Mouse (Mus musculus): ENCODE data around the gene Tdrd1. TPM values are rescaled to one million over a fixed set of nuclear protein-coding genes. Genes with fewer than 3 reads are reported as not detected.

The Tdrd1 gene
- polyA plus RNA-seq, 1 experiment from 2014 or later, result 1.6 TPM

DNA sequence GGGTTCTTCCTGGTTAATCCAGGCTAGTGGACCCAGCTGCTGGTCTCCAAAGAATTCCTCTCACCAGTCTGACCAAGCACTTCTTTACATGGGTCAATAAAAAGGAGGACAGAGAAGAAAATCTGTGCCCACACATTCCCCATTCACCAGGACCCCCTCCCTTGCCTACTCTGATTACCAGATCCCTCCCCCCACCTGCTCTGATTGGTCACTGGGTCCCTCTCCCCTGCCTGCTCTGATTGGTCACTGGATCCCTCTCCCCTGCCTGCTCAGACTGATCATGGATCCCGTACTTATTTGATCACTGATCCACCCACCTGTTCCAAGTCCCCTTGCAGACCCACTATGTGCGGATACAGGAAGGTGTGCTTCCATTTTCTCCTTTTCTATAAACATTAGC, 65.4 kb downstream of the Tdrd1 start:
- Histone ChIP-seq H3K4me3 (replicated peaks) (no peak overlapping the region), H3K4me1 (peaks cover 9% of the 10 kb centered on the region), H3K27me3 (replicated peaks) (no peaks in the 10 kb centered on the region), H3K9me3 (no peaks in the 10 kb centered on the region), H3K9ac (no peak overlapping the region), H3K36me3 (no peaks in the 10 kb centered on the region), H3K27ac (peak overlapping the region; percentile 4; the same call in 1 of the 2 replicates), H3K4me2 (no peak overlapping the region)
- ATAC-seq (ENCODE audit: insufficient read depth, low FRiP score, low read depth), result no peak
- WGBS, result 54% methylated on average over 2 of the region's 2 CpGs

DNA sequence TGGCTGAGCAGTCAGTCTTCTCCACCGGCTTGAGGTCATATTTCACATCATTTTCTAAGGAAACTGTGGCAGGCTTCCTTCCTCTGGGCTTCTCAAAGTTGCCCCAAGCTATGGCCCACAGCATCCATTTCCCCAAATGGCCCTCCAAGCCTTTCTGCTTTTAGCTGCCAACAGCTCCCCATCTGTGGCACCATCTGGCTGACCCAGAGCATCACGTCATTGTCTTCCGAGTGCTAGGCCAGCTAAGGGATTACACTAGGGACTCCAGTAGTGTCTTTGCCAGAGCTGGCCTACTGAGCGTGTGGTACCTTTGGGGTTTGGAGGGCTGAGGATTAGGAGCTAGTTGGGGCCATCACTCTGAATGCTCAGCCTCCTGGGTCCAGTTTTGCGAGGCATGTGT, 66.6 kb downstream of the Tdrd1 start:
- Histone ChIP-seq H3K9me3 (no peaks in the 10 kb centered on the region), H3K36me3 (no peaks in the 10 kb centered on the region), H3K4me1 (peaks cover 9% of the 10 kb centered on the region), H3K27me3 (replicated peaks) (no peaks in the 10 kb centered on the region), H3K4me2 (no peak overlapping the region), H3K9ac (no peak overlapping the region), H3K4me3 (replicated peaks) (no peak overlapping the region), H3K27ac (no peak overlapping the region)
- WGBS, result 84% methylated on average over 5 of the region's 5 CpGs
- ATAC-seq (ENCODE audit: insufficient read depth, low FRiP score, low read depth), result no peak

DNA sequence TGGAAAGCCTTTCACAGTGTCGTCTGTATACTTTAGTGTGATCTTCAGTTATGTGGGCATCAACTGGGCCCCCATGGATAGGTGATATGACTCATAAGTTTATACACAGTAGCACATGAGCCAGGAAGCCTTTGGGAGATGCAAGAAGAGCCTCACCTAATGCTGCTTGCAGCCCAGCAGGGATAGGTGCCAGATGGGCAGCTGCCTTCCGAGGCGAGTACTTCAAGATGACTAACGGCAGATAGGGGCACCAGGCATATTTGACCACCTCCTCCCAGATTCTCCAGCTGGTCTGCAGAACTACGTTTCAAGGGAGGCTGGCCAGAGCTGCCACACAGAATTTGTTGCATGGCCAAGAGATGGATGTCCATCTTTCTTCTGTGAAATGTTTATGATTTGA, 67.3 kb downstream of the Tdrd1 start:
- ATAC-seq (ENCODE audit: insufficient read depth, low FRiP score, low read depth), result no peak
- H3K9me3 ChIP-seq, result no peaks in the 10 kb centered on the region
- H3K4me1 ChIP-seq, result peaks cover 9% of the 10 kb centered on the region
- H3K27me3 ChIP-seq (replicated peaks), result no peaks in the 10 kb centered on the region
- WGBS, result 56% methylated on average over 5 of the region's 5 CpGs
- no peak overlapping the region for H3K9ac ChIP-seq
- no peak overlapping the region for H3K27ac ChIP-seq
- no peaks in the 10 kb centered on the region for H3K36me3 ChIP-seq
- H3K4me3 ChIP-seq (replicated peaks), result no peak overlapping the region
- no peak overlapping the region for H3K4me2 ChIP-seq

DNA sequence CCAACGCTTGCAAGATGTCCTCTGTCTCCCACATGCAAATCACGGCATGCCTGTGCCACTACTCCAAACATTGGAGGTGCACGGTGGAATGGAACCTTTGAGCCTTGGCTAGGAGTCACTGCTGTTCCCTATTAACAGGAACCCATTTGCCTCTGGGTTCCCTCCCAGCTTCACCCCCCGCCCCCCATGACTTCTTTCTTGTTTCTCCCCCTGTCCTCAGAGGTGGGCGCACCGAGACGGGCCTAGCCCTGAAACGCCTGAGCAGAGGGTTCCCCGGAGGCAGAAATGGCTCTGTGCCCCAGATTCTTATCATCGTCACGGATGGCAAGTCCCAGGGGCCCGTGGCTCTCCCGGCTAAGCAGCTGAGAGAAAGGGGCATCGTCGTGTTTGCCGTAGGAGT, 71.6 kb downstream of the Tdrd1 start:
- 87% methylated on average over 16 of the region's 16 CpGs for WGBS
- Histone ChIP-seq H3K4me1 (no peaks in the 10 kb centered on the region), H3K27ac (no peak overlapping the region), H3K9me3 (no peaks in the 10 kb centered on the region), H3K27me3 (replicated peaks) (no peaks in the 10 kb centered on the region), H3K4me2 (no peak overlapping the region), H3K9ac (no peak overlapping the region), H3K36me3 (no peaks in the 10 kb centered on the region), H3K4me3 (replicated peaks) (no peak overlapping the region)
- ATAC-seq (ENCODE audit: insufficient read depth, low FRiP score, low read depth), result no peak

DNA sequence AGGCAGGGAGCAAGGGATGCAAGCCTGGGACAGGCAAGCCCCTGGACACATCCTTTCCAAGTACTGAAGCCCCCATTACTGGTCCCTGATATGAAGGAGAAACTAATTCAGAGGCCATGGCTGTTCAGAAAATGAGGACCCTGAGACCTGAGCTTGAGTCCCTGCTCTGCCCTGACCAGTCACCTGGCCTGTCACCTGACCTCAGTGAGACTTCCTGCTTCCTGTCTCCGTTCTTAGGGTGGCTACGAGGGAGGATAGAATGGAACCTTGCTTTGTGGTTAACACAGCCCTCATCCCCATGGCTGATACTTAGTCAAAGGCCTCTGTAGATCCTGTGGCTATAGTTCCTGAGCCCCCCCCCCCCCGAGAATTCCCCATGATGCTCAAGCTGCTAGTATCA, 78.1 kb downstream of the Tdrd1 start:
- Histone ChIP-seq H3K27me3 (replicated peaks) (no peaks in the 10 kb centered on the region), H3K36me3 (no peaks in the 10 kb centered on the region), H3K4me2 (no peak overlapping the region), H3K9ac (no peak overlapping the region), H3K27ac (no peak overlapping the region), H3K9me3 (no peaks in the 10 kb centered on the region), H3K4me3 (replicated peaks) (no peak overlapping the region), H3K4me1 (no peaks in the 10 kb centered on the region; the same call in 1 of the 2 replicates)
- WGBS, result 82% methylated on average over 3 of the region's 3 CpGs
- no peak for ATAC-seq (ENCODE audit: insufficient read depth, low FRiP score, low read depth)

DNA sequence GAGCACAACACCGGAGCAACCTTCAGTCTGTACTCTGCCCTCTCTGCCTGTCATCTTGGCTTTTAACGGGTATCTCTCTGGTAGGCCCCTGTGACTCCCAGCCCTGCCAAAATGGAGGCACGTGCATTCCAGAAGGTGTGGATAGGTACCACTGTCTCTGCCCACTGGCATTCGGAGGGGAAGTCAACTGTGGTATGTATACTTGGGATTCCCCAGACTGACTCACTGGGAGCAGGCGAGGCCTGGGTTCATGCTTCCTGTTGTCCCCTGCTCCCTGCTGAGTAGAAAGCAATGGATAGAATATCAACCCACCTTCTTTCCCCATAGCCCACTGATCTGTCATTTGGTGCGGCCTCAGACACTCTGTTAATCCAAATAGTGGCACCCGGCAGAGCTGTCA, 79.4 kb downstream of the Tdrd1 start:
- Histone ChIP-seq H3K4me2 (no peak overlapping the region), H3K27ac (no peak overlapping the region), H3K9ac (no peak overlapping the region), H3K4me3 (replicated peaks) (no peak overlapping the region), H3K36me3 (no peaks in the 10 kb centered on the region), H3K27me3 (replicated peaks) (no peaks in the 10 kb centered on the region), H3K4me1 (no peaks in the 10 kb centered on the region; the same call in 1 of the 2 replicates), H3K9me3 (no peaks in the 10 kb centered on the region)
- ATAC-seq (ENCODE audit: insufficient read depth, low FRiP score, low read depth), result no peak
- WGBS, result 86% methylated on average over 7 of the region's 7 CpGs

DNA sequence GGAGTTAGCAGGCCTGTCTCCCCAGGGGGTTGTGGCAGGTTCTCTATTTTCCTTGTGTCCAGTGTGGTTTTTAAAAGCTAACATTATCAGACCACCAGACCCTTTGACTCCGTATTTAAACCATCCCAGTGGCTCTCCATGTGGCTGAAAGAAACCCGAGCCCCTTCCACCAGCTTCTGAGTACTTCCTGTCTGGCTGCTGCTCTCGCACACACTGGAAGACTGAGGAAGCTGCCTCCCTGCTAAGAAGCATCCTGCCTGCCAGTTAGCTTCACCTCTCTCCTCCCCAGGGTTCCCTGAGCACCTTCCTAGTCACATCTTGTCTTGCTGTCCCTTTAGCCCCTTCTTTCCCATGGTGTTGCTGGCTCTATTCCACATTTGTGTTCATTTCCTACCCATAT, 81.8 kb downstream of the Tdrd1 start:
- Histone ChIP-seq H3K4me2 (no peak overlapping the region), H3K4me3 (replicated peaks) (no peak overlapping the region), H3K4me1 (no peaks in the 10 kb centered on the region; the same call in 1 of the 2 replicates), H3K27ac (no peak overlapping the region), H3K36me3 (no peaks in the 10 kb centered on the region), H3K9ac (no peak overlapping the region), H3K27me3 (replicated peaks) (no peaks in the 10 kb centered on the region), H3K9me3 (no peaks in the 10 kb centered on the region)
- no peak for ATAC-seq (ENCODE audit: insufficient read depth, low FRiP score, low read depth)
- 34% methylated on average over 3 of the region's 3 CpGs for WGBS

DNA sequence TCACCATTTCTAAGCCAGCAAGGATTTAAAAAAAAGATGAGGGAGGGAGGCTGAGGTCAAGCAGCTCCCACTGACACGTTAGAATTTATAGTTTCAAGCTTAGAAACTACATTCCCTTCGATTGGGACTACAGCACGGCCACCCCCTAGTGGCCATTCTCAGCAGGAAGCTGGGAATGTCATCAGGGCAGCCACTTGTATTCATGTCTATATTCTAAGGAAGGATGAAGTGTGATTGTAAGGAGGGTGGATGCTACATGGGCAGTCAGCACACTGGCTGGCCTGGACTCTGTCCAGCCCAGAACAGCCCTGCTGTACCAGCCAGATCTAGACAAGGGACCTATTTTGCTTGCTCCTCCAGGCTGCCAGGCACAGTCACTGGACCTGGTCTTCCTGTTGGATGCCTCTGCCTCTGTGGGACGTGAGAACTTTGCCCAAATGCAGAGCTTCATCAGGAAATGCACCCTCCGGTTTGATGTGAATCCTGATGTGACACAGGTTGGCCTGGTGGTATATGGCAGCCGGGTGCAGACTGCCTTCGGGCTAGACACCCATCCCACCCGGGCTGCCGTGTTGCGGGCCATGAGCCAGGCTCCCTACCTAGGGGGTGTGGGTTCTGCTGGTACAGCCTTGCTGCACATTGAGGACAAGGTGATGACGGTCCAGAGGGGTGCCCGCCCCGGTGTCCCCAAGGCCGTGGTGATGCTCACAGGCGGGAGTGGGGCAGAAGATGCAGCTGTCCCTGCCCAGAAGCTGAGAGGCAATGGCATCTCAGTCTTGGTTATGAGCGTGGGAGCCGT, 82.7 kb downstream of the Tdrd1 start:
- 73% methylated on average over 17 of the region's 17 CpGs for WGBS
- H3K27me3 ChIP-seq (replicated peaks), result no peaks in the 10 kb centered on the region
- H3K4me1 ChIP-seq, result no peaks in the 10 kb centered on the region; the same call in 1 of the 2 replicates
- no peak overlapping the region for H3K9ac ChIP-seq
- H3K27ac ChIP-seq, result no peak overlapping the region
- H3K9me3 ChIP-seq, result no peaks in the 10 kb centered on the region
- H3K4me2 ChIP-seq, result no peak overlapping the region
- 0 out of 2 replicates have a peak, but pooled peaks cover 5% of the 10 kb centered on the region for H3K36me3 ChIP-seq
- H3K4me3 ChIP-seq (replicated peaks), result no peak overlapping the region
- ATAC-seq (ENCODE audit: insufficient read depth, low FRiP score, low read depth), result 0 out of 2 replicates have a peak, but pooled peaks have one; percentile 28

DNA sequence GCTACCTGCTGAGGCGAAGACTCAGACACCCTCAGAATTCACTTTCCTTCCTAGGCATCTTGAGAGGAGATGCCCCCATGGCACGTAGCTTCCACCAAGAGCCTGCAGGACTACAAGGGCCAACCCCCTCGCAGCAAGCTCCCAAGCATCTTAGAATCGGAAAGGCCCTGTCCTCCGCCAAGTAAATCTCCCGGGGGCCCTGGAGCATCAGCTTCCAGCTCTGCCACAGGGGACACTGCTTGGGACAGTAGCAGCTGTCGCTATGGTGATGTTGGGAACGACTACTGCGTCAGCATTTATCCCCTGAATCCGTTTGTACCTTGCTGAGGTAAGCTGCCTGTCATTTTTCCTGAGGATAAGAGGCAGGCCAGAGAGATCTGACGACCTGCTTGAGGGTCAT, 84.6 kb downstream of the Tdrd1 start:
- Histone ChIP-seq H3K9ac (no peak overlapping the region), H3K9me3 (no peaks in the 10 kb centered on the region), H3K27me3 (replicated peaks) (no peaks in the 10 kb centered on the region), H3K4me2 (no peak overlapping the region), H3K27ac (no peak overlapping the region), H3K36me3 (peaks cover 11% of the 10 kb centered on the region; the same call in 1 of the 2 replicates), H3K4me1 (no peaks in the 10 kb centered on the region; the same call in 1 of the 2 replicates), H3K4me3 (replicated peaks) (no peak overlapping the region)
- no peak for ATAC-seq (ENCODE audit: insufficient read depth, low FRiP score, low read depth)
- 67% methylated on average over 11 of the region's 11 CpGs for WGBS

DNA sequence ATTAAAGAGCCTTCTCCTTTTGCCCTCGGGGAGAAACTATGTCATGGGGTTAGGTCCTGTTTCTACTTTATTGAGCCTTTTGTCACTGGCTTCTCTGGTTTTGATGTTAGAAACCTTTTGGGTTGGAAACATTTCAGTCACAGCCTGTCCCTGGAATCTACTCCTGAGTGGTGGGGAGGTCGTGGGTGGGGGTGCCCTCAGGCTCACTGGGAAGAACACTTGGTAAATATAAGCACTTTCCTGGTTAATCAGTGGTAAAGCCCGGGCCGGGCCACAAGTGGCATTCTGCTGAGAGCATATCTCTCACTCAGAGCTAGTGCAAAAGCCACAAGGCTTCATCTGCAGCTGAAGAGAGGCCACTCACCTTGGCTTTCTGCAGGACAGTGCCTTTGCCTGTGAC, 87.8 kb downstream of the Tdrd1 start:
- 82% methylated on average over 4 of the region's 4 CpGs for WGBS
- Histone ChIP-seq H3K4me2 (no peak overlapping the region), H3K9ac (no peak overlapping the region), H3K4me3 (replicated peaks) (no peak overlapping the region), H3K27ac (no peak overlapping the region), H3K4me1 (no peaks in the 10 kb centered on the region), H3K27me3 (replicated peaks) (no peaks in the 10 kb centered on the region), H3K36me3 (peaks cover 16% of the 10 kb centered on the region; the same call in 1 of the 2 replicates), H3K9me3 (no peaks in the 10 kb centered on the region)
- no peak for ATAC-seq (ENCODE audit: insufficient read depth, low FRiP score, low read depth)

DNA sequence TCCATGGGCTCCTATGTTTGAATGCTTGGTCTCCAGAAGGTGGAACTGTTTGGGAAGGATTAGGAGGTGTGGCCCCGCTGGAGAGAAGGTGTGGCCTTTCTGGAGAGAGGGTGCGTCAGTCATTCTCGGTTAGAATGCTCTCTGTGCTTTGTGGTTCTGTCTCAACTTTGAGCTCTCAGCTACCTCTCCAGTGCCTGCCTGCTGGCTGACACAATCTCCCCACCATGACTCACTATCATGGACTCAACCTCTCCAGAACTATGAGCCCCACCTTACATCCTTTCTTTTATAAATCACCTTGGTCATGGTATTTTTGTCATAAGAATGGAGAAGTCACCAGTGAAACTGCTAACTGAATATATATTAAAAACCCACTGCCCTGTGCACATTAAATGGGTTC, 88.6 kb downstream of the Tdrd1 start:
- Histone ChIP-seq H3K4me1 (no peaks in the 10 kb centered on the region), H3K4me2 (no peak overlapping the region), H3K9me3 (no peaks in the 10 kb centered on the region), H3K4me3 (replicated peaks) (no peak overlapping the region), H3K9ac (no peak overlapping the region), H3K27me3 (replicated peaks) (no peaks in the 10 kb centered on the region), H3K27ac (peak overlapping the region; percentile 72; the same call in 1 of the 2 replicates), H3K36me3 (peaks cover 16% of the 10 kb centered on the region; the same call in 1 of the 2 replicates)
- WGBS, result 91% methylated on average over 3 of the region's 3 CpGs
- no peak for ATAC-seq (ENCODE audit: insufficient read depth, low FRiP score, low read depth)

DNA sequence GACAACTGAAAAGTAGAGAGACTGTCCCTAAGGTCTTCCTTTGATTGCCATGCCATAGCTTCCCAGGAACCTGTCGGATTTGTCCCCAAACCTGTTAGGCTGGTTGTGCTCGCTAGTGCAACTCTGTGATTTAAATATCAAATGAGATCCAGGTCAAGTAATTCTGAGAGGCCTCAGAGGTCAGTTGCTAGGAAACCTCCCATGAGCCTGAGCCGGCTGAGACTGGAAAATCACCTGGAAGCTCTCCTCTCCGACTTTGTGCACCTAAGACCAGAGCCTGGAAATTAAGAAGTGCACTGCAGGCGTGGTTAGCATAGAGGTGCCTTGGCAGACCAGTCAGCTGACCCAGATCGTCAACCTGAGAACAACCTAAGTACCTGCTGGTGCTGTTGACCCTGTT, 89.1 kb downstream of the Tdrd1 start:
- peak; percentile 66; the same call in 1 of the 2 replicates for ATAC-seq (ENCODE audit: insufficient read depth, low FRiP score, low read depth)
- no peak overlapping the region for H3K9ac ChIP-seq
- no peaks in the 10 kb centered on the region for H3K4me1 ChIP-seq
- peak overlapping the region; percentile 72 for H3K27ac ChIP-seq
- no peak overlapping the region for H3K4me3 ChIP-seq (replicated peaks)
- H3K9me3 ChIP-seq, result no peaks in the 10 kb centered on the region
- 45% methylated on average over 6 of the region's 6 CpGs for WGBS
- 0 out of 2 replicates have a peak overlapping the region, but pooled peaks have one; percentile 5 for H3K4me2 ChIP-seq
- no peaks in the 10 kb centered on the region for H3K27me3 ChIP-seq (replicated peaks)
- peaks cover 16% of the 10 kb centered on the region; the same call in 1 of the 2 replicates for H3K36me3 ChIP-seq

Data from stomach, embryonic 15.5 days (tissue).